Mouse (Mus musculus) testis, adult 2 months (tissue): Measurements from ENCODE around the gene Rbm38.

Source experiments
- CTCF ChIP-seq: fragments of 200-500 bp; IDR thresholded peaks from 2 replicates; pipeline ENCODE4 v1.5.1; 2012; ENCODE audit warnings: low read depth, mild to moderate bottlenecking, inconsistent platforms, low read length, moderate library complexity; ENCODE audit not compliant: control insufficient read depth, insufficient read depth, insufficient replicate concordance
- POLR2A ChIP-seq: fragments of 200-500 bp; IDR thresholded peaks from 2 replicates; pipeline ENCODE4 v1.6.1; 2012; ENCODE audit warnings: low read depth, mild to moderate bottlenecking, inconsistent platforms, low read length, moderate library complexity; ENCODE audit not compliant: control insufficient read depth

GRCm38 (mm10) chr2:173003737-173004136 lies 16.6 kb upstream of the Rbm38 start:
- TF ChIP-seq CTCF (no peak), POLR2A (no peak)
